Mouse (Mus musculus) neural tube, embryonic 11.5 days (tissue): ENCODE measurements at regions not wholly inside any gene's neighbourhood (a gene's known extent, or its start where the extent isn't known, plus 50 kb on each side); places are given as distances from the start of the nearest gene placed in this dataset.

ENCODE experiments used
- ATAC-seq: fragments of 200-750 bp; cut with Nextera tagmentation; 2 replicates; pipeline ENCODE4 v1.8.0; 2017; ENCODE audit warnings: moderate number of reproducible peaks, mild to moderate bottlenecking, moderate TSS enrichment, moderate library complexity; ENCODE audit not compliant: insufficient read depth, low FRiP score, low TSS enrichment
- DNase-seq: peaks from one replicate; pipeline ENCODE4 v3.0.0-alpha.2; 2015; ENCODE audit warnings: low spot score
- H3K27ac ChIP-seq: fragments of 300-500 bp; sonication (generic); 2 replicates; pipeline ENCODE4 v1.5.1; 2014; ENCODE audit warnings: low read depth, mild to moderate bottlenecking, low read length
- H3K27me3 ChIP-seq: fragments of 300-500 bp; sonication (generic); 2 replicates; pipeline ENCODE4 v1.6.1; 2014; ENCODE audit warnings: mild to moderate bottlenecking, low read length, mixed read lengths; ENCODE audit not compliant: control insufficient read depth, insufficient read depth
- H3K36me3 ChIP-seq: fragments of 300-500 bp; sonication (generic); 2 replicates; pipeline ENCODE4 v1.6.1; 2014; ENCODE audit warnings: mild to moderate bottlenecking, low read length, moderate library complexity, mixed read lengths; ENCODE audit not compliant: control insufficient read depth, insufficient read depth
- H3K4me1 ChIP-seq: fragments of 300-500 bp; sonication (generic); 2 replicates; pipeline ENCODE4 v1.6.1; 2014; ENCODE audit warnings: low read length, mixed read lengths; ENCODE audit not compliant: control insufficient read depth, insufficient read depth
- H3K4me2 ChIP-seq: fragments of 300-500 bp; sonication (generic); 2 replicates; pipeline ENCODE4 v1.6.1; 2014; ENCODE audit warnings: low read depth, mild to moderate bottlenecking, moderate library complexity
- H3K4me3 ChIP-seq: fragments of 300-500 bp; sonication (generic); 2 replicates; pipeline ENCODE4 v1.5.1; 2014; ENCODE audit warnings: low read depth, low read length
- H3K9ac ChIP-seq: fragments of 300-500 bp; sonication (generic); 2 replicates; pipeline ENCODE4 v1.6.1; 2014; ENCODE audit warnings: mild to moderate bottlenecking, low read length
- H3K9me3 ChIP-seq: fragments of 300-500 bp; sonication (generic); 2 replicates; pipeline ENCODE4 v1.6.1; 2016; ENCODE audit warnings: low read length; ENCODE audit not compliant: control insufficient read depth
- WGBS: fragments of 180-500 bp; shearing (Covaris S2); extraction: QIAGEN DNeasy Blood & Tissue Kit; methylation state at CpG from one replicate; pipeline ENCODE4 v1.1.7; 2014; 5-methylcytosine and 5-hydroxymethylcytosine counted together

DNA sequence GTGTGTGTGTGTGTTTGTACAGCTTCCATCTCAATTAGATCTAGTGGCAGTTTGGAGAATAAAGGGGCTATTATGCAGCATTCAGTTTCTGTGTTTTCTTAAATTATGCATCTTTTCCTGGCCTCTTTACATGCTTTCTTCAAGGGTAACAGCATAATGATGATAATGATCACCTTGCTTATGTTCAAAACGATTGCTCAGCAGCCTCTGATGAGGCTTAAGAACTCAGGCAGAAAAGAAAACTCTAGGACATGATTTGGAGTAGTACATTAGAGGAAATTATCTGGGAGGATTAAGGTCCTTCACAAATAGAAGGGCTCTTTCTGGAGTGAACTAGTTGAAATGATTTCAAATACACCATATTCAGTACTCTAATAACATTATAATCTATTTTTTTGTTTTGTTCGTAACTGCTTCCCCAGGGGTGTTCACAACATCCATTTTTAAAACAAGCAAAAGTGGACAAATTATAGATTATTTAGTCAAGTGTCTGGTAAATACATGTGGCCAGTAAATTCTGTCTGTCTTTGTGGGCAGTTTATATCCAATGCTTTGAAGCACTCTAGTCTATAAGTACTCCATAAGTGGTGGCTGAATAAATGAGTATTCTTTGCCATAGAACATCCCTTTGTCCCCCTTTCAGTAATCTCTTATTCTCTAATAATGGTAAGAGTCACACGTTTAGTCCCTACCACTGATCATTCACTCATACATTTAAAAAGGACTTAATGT, 526.9 kb upstream of the Kif18a start:
- DNase-seq (no peak), ATAC-seq (no peak)
- Histone ChIP-seq H3K27ac (no peak overlapping the region), H3K4me3 (no peak overlapping the region), H3K36me3 (no peaks in the 10 kb centered on the region), H3K4me1 (no peaks in the 10 kb centered on the region), H3K9me3 (no peaks in the 10 kb centered on the region), H3K4me2 (no peak overlapping the region), H3K27me3 (no peaks in the 10 kb centered on the region), H3K9ac (no peak overlapping the region)
- WGBS: 66% methylated on average over 3 of the region's 3 CpGs

DNA sequence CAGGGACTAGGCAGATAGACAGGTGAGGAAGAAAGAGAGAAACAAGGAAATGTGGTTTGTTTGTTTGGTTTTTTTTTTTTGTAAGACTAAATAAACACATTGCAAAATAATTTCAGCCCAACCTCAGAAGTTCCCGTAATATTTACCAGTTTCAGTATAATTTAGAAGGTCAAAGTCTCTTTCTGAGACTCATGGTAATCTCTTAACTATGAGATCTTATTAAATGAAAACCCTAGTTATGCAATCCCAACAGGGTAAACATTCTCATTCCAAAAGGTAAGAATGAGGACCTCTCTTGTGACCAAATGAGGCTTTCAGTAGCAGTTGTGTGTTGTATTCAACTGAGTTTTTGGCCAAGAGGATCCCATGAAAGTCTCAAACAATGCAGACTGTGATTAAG, 524.7 kb upstream of the Kif18a start:
- ATAC-seq (no peak), DNase-seq (no peak)
- H3K27ac ChIP-seq: no peak overlapping the region
- no peaks in the 10 kb centered on the region for H3K9me3 ChIP-seq
- no peak overlapping the region for H3K4me3 ChIP-seq
- no peaks in the 10 kb centered on the region for H3K27me3 ChIP-seq
- H3K4me1 ChIP-seq: no peaks in the 10 kb centered on the region
- WGBS: 87% methylated on average over 1 of the region's 1 CpGs
- no peak overlapping the region for H3K9ac ChIP-seq
- H3K36me3 ChIP-seq: no peaks in the 10 kb centered on the region
- no peak overlapping the region for H3K4me2 ChIP-seq

DNA sequence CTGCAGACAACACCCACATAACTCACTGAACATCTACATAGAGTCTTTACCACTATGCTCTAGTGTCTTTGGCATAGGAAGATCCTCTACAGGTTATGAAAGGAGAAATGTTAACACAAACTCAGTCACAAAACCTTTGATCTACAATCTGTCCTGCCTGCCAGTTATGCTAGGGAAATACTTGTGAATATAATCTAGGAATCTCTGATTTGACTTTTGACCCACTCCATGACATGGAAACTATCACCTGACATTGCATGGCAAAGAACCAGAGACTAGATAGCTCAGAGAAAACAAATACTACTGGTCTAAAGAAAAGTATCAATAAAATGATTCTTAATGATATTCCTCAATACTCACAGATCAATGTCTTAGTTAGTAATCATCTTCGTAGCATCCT, 524.3 kb upstream of the Kif18a start:
- ATAC-seq: no peak
- Histone ChIP-seq H3K27ac (no peak overlapping the region), H3K4me2 (no peak overlapping the region), H3K27me3 (no peaks in the 10 kb centered on the region), H3K4me3 (no peak overlapping the region), H3K9ac (no peak overlapping the region), H3K4me1 (no peaks in the 10 kb centered on the region), H3K9me3 (no peaks in the 10 kb centered on the region), H3K36me3 (no peaks in the 10 kb centered on the region)
- WGBS: 93% methylated on average over 1 of the region's 1 CpGs
- DNase-seq: no peak

DNA sequence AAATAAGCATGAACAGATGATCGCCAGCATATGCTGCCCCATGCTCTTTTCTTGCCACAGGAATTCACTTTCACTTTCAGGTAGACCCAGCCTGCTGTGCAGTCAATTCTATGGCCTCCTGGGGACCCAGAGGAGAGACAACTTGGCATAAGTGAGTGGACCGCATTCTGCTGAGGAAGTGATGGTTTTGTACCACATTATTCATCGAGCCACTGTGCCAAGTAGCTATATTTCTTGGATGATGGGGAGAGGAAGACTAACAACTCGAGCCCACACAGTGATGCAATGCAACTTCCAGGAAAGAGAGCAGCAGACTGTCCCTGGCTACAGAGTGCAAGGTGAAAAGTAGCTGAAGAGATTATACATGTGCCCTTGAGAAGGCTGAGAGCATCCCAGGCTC, 515.8 kb upstream of the Kif18a start:
- Histone ChIP-seq H3K27me3 (no peaks in the 10 kb centered on the region), H3K27ac (no peak overlapping the region), H3K4me3 (no peak overlapping the region), H3K9me3 (no peaks in the 10 kb centered on the region), H3K36me3 (no peaks in the 10 kb centered on the region), H3K4me2 (no peak overlapping the region), H3K4me1 (no peaks in the 10 kb centered on the region), H3K9ac (no peak overlapping the region)
- ATAC-seq: no peak
- DNase-seq: no peak
- WGBS: 80% methylated on average over 4 of the region's 4 CpGs

DNA sequence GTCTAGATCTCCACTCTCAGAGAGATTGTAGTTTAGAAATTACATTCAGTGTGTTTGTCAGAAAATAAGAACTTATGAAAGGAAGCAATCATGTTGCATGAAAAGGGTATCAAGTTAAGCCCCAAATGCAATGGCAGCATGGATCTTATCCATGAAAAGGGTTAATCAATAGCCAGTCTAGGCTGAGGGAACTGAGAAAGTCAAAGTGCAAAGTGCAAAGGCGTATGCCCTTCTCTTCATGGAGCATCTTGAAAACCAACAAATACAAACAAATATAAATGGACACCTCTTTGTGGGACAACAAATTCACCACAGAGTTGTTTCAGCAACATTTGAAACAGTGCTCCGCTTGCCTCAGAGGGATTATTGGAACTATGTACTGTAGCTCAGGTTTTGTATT, 514.1 kb upstream of the Kif18a start:
- H3K4me1 ChIP-seq: no peaks in the 10 kb centered on the region
- H3K27ac ChIP-seq: no peak overlapping the region
- H3K27me3 ChIP-seq: no peaks in the 10 kb centered on the region
- H3K4me3 ChIP-seq: no peak overlapping the region
- H3K4me2 ChIP-seq: no peak overlapping the region
- no peak overlapping the region for H3K9ac ChIP-seq
- ATAC-seq: no peak
- no peaks in the 10 kb centered on the region for H3K9me3 ChIP-seq
- WGBS: 85% methylated on average over 2 of the region's 2 CpGs
- H3K36me3 ChIP-seq: no peaks in the 10 kb centered on the region
- no peak for DNase-seq

DNA sequence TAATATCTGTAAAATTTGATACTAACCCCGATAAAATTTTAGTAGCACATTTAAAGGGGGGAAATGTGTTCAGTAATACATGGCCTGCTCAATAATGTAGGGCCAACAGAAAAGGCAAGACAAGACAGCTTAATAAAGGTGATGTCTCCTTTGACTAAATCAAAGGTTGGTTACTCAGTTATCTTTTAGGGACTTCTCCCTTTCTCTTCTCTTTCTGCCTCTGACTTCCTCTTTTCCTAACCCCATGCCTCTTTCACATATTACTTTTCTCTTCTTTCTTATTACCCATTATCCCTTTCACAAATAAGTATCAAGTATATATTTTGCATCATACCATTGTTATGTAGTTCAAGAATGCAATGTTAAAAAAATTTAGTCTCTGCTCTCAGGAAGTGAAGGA, 510.2 kb upstream of the Kif18a start:
- H3K9me3 ChIP-seq: no peaks in the 10 kb centered on the region
- no peak for DNase-seq
- H3K4me1 ChIP-seq: no peaks in the 10 kb centered on the region
- WGBS: 90% methylated on average over 1 of the region's 1 CpGs
- no peak overlapping the region for H3K4me2 ChIP-seq
- no peaks in the 10 kb centered on the region for H3K36me3 ChIP-seq
- H3K27me3 ChIP-seq: no peaks in the 10 kb centered on the region
- ATAC-seq: no peak
- no peak overlapping the region for H3K27ac ChIP-seq
- no peak overlapping the region for H3K4me3 ChIP-seq
- no peak overlapping the region for H3K9ac ChIP-seq

DNA sequence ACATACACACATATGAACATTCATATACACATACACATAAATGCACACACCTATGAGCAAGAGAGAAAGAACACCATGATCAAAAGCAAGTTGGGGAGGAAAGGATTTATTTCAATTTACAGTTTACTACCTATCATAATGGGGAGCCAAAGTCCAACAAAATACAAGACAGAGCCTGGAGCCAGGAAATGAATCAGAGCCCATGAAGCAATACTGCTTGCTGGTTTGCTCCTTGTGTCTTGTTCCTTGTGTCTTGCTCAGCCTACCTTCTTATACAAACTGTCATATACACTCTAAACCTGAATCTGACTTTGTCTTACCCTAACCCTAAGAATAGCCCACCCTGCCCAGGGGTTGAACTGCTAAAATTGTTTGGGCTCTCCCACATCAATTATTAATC, 497.1 kb upstream of the Kif18a start:
- Histone ChIP-seq H3K4me2 (no peak overlapping the region), H3K9ac (no peak overlapping the region), H3K27me3 (no peaks in the 10 kb centered on the region), H3K36me3 (no peaks in the 10 kb centered on the region), H3K9me3 (no peaks in the 10 kb centered on the region), H3K4me3 (no peak overlapping the region), H3K27ac (no peak overlapping the region), H3K4me1 (no peaks in the 10 kb centered on the region)
- ATAC-seq (no peak), DNase-seq (no peak)

DNA sequence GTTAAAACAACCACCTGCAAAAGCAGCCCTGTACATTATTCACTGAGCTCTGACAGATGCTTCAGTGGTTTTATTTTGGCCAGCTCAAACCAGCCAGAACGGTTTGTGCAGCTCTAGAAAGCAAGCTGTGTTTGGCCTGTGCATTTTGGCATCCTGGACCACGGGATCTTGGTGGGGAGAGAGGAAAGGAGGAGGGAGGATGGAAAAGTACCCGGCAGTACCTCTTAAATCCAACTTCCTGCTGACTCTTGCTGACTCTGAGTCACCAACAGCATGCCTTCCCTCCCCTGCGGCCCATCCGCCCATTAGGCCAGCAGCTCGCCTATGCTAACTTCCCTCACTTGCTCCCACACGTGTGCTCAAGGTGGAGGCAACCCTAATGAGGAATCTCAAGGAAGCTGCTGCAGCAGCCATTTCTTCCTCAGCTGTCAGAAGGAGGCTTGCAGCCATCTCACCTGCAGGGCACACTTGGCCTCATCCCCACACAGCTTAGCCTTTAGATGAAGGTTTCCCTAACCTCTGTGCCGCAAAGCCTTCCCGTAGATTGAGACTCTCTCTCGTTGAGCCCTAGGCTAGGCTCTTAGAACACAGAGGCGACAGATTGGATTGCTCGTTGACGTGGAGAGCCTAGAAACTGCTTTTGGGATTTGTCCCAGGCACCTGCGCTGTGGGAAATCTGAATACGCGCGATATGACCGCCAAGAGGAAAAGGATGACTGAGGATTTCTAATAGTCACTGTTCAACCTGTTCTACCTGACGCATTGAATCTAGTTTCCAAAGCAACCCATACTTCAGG, 495.2 kb upstream of the Kif18a start:
- 82% methylated on average over 19 of the region's 19 CpGs for WGBS

DNA sequence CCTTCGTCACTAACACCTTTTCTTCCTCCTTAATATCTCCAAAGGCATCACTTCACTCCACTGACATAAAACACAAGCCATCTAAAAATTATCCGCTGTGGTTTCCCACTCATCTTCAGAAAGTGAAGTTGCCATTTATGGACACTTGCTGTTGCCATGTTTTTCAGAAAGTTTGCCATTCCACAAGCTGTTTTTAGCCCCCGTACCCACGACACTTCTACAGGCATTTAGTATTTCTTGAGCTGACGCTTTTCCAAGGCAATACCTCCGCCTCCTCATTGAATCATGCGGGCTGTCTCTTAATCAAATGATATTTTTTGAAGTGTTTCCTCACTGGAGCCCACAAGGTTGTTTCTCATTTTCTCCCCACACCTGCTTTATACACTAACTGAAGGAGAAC, 491.4 kb upstream of the Kif18a start:
- H3K36me3 ChIP-seq: no peaks in the 10 kb centered on the region
- H3K4me2 ChIP-seq: no peak overlapping the region
- DNase-seq (no peak), ATAC-seq (no peak)
- no peaks in the 10 kb centered on the region for H3K27me3 ChIP-seq
- no peak overlapping the region for H3K4me3 ChIP-seq
- no peak overlapping the region for H3K27ac ChIP-seq
- 89% methylated on average over 7 of the region's 7 CpGs for WGBS
- H3K9ac ChIP-seq: no peak overlapping the region
- H3K4me1 ChIP-seq: no peaks in the 10 kb centered on the region
- no peaks in the 10 kb centered on the region for H3K9me3 ChIP-seq

More for the DNA sequence above, 495.2 kb upstream of the Kif18a start:
- Histone ChIP-seq H3K27ac (no peak overlapping the region), H3K36me3 (no peaks in the 10 kb centered on the region), H3K9me3 (no peaks in the 10 kb centered on the region), H3K4me3 (no peak overlapping the region), H3K4me1 (no peaks in the 10 kb centered on the region), H3K27me3 (no peaks in the 10 kb centered on the region), H3K9ac (no peak overlapping the region), H3K4me2 (no peak overlapping the region)
- DNase-seq (no peak), ATAC-seq (no peak)
